Mouse (Mus musculus): Measurements from ENCODE around the gene Gm13693. TPM values are rescaled to one million over a fixed set of nuclear protein-coding genes. Genes with fewer than 3 reads are reported as not detected.
"Not testable (repeated sequence)": the region's sequence is repeated elsewhere in the genome, so short reads cannot be mapped to it uniquely, and the experiment has no call there.

The Gm13693 gene
- not detected in 2 replicates for polyA plus RNA-seq (2016; fragmentation: Nextera tagmentation; extraction: Ambion mirVana)

DNA sequence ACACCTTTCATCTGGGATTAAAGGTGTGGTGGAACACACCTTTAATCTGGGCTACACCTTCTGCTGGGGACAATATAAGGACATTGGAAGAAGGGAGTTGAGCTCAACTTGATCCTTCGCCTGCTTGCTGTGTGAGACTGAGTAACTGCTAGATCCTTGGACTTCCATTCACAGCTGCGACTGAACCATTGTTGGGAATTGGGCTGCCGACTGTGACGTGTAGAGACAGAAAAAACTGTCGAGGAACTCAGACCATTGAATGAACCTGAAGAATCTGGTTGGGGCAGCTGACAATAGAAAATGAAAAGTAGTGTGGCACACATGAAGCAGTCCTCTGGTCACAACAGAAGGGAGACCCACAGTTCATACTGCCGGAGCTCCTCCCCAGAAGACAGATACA lies at the start of gene Gm13693:
Gene Gm13693 (plus strand): TSS at position 301 of the 400 bp plus-strand sequence.
- not testable (repeated sequence) for H3K4me3 ChIP-seq; H3K4me1 ChIP-seq; H3K27ac ChIP-seq; H3K36me3 ChIP-seq; H3K27me3 ChIP-seq (ENCODE audit: insufficient read depth, poor library complexity, severe bottlenecking); H3K9me3 ChIP-seq; DNase-seq (ENCODE audit: low spot score)
- WGBS = no CpG with 5 or more reads among the region's 6 CpGs

DNA sequence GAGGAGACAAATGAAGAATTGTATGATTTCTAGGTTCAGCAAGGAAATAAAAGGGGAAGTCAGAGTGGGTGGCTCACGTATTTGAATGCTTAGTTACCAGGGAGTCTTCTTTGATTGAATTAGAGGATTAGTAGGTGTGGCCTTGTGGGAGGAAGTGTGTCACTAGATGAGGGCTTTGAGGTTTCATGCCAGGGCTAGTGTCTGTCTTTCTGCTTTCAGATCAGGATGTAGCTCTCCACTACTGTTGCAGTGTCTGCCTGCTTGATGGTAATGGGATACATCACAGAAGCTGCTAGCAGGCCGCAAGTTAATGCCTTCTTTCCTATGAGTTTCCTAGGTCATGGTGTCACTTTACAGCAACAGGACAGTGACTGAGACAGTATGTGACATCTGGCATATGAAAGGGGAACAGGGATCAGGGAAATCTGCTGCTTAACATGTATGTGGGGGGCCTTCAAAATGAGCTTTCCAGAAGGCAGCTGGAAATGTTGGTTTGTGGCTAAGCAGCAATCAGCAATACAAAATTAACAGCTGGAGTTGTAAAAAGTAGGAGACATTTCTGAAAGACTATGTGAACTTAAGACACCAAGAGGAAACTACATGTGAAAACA lies 31.7 kb upstream of the Gm13693 start:
- Histone ChIP-seq H3K27me3 (ENCODE audit: insufficient read depth, poor library complexity, severe bottlenecking) (no peaks in the 10 kb centered on the region), H3K27ac (no peak overlapping the region), H3K4me3 (no peak overlapping the region), H3K4me1 (no peaks in the 10 kb centered on the region), H3K36me3 (no peaks in the 10 kb centered on the region), H3K9me3 (no peaks in the 10 kb centered on the region)
- no peak for DNase-seq (ENCODE audit: low spot score)
- 67% methylated on average over 2 of the region's 2 CpGs for WGBS

DNA sequence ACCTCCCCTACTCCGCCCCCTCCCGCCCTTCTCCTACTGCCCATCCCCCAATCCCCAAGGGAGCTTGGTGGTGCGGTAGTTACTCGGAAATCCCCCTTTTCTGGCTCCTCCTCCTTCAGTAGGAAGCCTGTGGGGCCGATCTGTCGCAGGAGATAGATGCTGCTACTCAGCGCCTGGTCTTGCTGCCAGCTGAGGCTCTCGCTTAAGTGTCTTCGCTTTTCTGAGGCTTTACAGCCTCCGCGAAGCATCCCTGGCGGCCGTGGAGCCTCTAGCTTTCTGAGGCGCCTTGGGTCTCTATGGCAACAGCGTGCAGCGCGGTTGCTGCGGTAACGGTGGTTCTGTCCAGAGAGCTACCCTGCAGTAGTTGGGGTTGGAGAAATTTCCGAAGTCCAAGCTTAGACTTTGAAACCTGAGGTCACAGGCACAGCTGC lies 20.4 kb upstream of the Gm13693 start, which contains the start of gene Zswim2:
Gene Zswim2 (minus strand): TSS at position 298 of the 431 bp plus-strand sequence.
- Histone ChIP-seq H3K4me3 (peak within 1 kb of the TSS; percentile 52), H3K27ac (no peak within 1 kb of the TSS), H3K27me3 (ENCODE audit: insufficient read depth, poor library complexity, severe bottlenecking) (no peaks in the 10 kb centered on the region), H3K4me1 (peaks cover 4% of the 10 kb centered on the region), H3K36me3 (no peaks in the 10 kb centered on the region), H3K9me3 (no peaks in the 10 kb centered on the region)
- WGBS = 2% methylated on average over 20 of the region's 20 CpGs
- DNase-seq (ENCODE audit: low spot score) = peak; percentile 81

DNA sequence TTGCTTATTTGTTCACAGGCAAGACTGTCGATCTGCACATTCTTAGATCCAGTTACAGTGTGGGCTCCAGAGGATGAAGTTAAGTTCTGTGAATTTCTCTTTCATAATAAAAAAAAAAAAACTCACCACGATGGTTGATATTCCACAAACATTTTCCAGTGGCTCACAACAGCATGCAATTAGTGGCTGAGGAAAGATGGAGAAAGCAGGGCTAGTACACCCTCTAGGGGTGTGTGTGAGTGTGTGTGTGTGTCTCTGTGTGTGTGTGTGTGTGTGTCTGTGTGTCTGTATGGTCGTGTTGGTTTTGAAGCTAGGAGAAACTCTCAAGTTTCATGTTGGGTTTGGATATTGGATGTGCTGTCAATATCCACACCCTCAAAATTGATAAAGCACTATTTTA lies 19.9 kb upstream of the Gm13693 start:
- Histone ChIP-seq H3K4me1 (peaks cover 4% of the 10 kb centered on the region), H3K9me3 (no peaks in the 10 kb centered on the region), H3K4me3 (peak overlapping the region; percentile 52), H3K27me3 (ENCODE audit: insufficient read depth, poor library complexity, severe bottlenecking) (no peaks in the 10 kb centered on the region), H3K27ac (no peak overlapping the region), H3K36me3 (no peaks in the 10 kb centered on the region)
- no peak for DNase-seq (ENCODE audit: low spot score)
- 53% methylated on average over 3 of the region's 3 CpGs for WGBS

DNA sequence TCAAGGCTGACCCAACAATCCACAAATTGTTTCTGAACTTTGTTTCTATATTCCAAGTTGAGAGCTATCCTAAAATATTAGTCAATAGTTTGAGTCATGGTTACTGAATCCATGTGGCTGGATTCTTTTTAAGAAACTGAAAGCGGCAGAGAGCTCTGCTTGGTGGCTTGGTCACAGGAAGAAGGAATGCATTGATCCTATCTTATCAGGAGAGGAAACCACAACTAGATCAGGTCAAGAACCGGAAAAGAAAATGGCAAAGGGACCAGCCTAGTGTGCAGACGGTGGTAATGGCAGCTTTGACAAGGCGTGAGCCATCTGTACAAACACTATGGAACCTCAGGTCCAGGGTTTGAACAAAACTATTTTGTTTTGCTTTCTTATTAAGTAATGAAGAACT lies 19.5 kb upstream of the Gm13693 start:
- H3K4me3 ChIP-seq = no peak overlapping the region

DNA sequence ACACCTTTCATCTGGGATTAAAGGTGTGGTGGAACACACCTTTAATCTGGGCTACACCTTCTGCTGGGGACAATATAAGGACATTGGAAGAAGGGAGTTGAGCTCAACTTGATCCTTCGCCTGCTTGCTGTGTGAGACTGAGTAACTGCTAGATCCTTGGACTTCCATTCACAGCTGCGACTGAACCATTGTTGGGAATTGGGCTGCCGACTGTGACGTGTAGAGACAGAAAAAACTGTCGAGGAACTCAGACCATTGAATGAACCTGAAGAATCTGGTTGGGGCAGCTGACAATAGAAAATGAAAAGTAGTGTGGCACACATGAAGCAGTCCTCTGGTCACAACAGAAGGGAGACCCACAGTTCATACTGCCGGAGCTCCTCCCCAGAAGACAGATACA lies 5.9 kb upstream of the Gm13693 start, which contains the start of gene Gm13698:
Gene Gm13698 (plus strand): TSS at position 301 of the 400 bp plus-strand sequence.
- DNase-seq (ENCODE audit: low spot score); H3K4me1 ChIP-seq; H3K4me3 ChIP-seq; H3K9me3 ChIP-seq; H3K27ac ChIP-seq; H3K27me3 ChIP-seq (ENCODE audit: insufficient read depth, poor library complexity, severe bottlenecking); H3K36me3 ChIP-seq: not testable (repeated sequence)
- no CpG with 5 or more reads among the region's 6 CpGs for WGBS

More for the DNA sequence above, 19.5 kb upstream of the Gm13693 start:
- 38% methylated on average over 4 of the region's 4 CpGs for WGBS
- no peak for DNase-seq (ENCODE audit: low spot score)
- Histone ChIP-seq H3K27ac (no peak overlapping the region), H3K27me3 (ENCODE audit: insufficient read depth, poor library complexity, severe bottlenecking) (no peaks in the 10 kb centered on the region), H3K4me1 (peaks cover 4% of the 10 kb centered on the region), H3K36me3 (no peaks in the 10 kb centered on the region), H3K9me3 (no peaks in the 10 kb centered on the region)

DNA sequence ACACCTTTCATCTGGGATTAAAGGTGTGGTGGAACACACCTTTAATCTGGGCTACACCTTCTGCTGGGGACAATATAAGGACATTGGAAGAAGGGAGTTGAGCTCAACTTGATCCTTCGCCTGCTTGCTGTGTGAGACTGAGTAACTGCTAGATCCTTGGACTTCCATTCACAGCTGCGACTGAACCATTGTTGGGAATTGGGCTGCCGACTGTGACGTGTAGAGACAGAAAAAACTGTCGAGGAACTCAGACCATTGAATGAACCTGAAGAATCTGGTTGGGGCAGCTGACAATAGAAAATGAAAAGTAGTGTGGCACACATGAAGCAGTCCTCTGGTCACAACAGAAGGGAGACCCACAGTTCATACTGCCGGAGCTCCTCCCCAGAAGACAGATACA lies 5.7 kb downstream of the Gm13693 start, which contains the start of gene Gm13695:
Gene Gm13695 (plus strand): TSS at position 301 of the 400 bp plus-strand sequence.
- not testable (repeated sequence) for H3K27ac ChIP-seq; H3K9me3 ChIP-seq; H3K4me3 ChIP-seq; H3K36me3 ChIP-seq; DNase-seq (ENCODE audit: low spot score); H3K4me1 ChIP-seq; H3K27me3 ChIP-seq (ENCODE audit: insufficient read depth, poor library complexity, severe bottlenecking)
- no CpG with 5 or more reads among the region's 6 CpGs for WGBS

DNA sequence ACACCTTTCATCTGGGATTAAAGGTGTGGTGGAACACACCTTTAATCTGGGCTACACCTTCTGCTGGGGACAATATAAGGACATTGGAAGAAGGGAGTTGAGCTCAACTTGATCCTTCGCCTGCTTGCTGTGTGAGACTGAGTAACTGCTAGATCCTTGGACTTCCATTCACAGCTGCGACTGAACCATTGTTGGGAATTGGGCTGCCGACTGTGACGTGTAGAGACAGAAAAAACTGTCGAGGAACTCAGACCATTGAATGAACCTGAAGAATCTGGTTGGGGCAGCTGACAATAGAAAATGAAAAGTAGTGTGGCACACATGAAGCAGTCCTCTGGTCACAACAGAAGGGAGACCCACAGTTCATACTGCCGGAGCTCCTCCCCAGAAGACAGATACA lies 11.5 kb downstream of the Gm13693 start, which contains the start of gene Gm13696:
Gene Gm13696 (plus strand): TSS at position 301 of the 400 bp plus-strand sequence.
- no CpG with 5 or more reads among the region's 6 CpGs for WGBS
- not testable (repeated sequence) for H3K4me3 ChIP-seq; H3K27ac ChIP-seq; H3K36me3 ChIP-seq; H3K27me3 ChIP-seq (ENCODE audit: insufficient read depth, poor library complexity, severe bottlenecking); DNase-seq (ENCODE audit: low spot score); H3K4me1 ChIP-seq; H3K9me3 ChIP-seq

DNA sequence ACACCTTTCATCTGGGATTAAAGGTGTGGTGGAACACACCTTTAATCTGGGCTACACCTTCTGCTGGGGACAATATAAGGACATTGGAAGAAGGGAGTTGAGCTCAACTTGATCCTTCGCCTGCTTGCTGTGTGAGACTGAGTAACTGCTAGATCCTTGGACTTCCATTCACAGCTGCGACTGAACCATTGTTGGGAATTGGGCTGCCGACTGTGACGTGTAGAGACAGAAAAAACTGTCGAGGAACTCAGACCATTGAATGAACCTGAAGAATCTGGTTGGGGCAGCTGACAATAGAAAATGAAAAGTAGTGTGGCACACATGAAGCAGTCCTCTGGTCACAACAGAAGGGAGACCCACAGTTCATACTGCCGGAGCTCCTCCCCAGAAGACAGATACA lies 17.3 kb downstream of the Gm13693 start, which contains the start of gene Gm13694:
Gene Gm13694 (plus strand): TSS at position 301 of the 400 bp plus-strand sequence.
- H3K9me3 ChIP-seq; H3K4me1 ChIP-seq; H3K4me3 ChIP-seq; DNase-seq (ENCODE audit: low spot score); H3K27me3 ChIP-seq (ENCODE audit: insufficient read depth, poor library complexity, severe bottlenecking); H3K27ac ChIP-seq; H3K36me3 ChIP-seq: not testable (repeated sequence)
- WGBS = no CpG with 5 or more reads among the region's 6 CpGs

DNA sequence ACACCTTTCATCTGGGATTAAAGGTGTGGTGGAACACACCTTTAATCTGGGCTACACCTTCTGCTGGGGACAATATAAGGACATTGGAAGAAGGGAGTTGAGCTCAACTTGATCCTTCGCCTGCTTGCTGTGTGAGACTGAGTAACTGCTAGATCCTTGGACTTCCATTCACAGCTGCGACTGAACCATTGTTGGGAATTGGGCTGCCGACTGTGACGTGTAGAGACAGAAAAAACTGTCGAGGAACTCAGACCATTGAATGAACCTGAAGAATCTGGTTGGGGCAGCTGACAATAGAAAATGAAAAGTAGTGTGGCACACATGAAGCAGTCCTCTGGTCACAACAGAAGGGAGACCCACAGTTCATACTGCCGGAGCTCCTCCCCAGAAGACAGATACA lies 23.1 kb downstream of the Gm13693 start, which contains the start of gene Gm13697:
Gene Gm13697 (plus strand): TSS at position 301 of the 400 bp plus-strand sequence.
- not testable (repeated sequence) for H3K4me1 ChIP-seq; H3K36me3 ChIP-seq; H3K27me3 ChIP-seq (ENCODE audit: insufficient read depth, poor library complexity, severe bottlenecking); H3K27ac ChIP-seq; H3K4me3 ChIP-seq; DNase-seq (ENCODE audit: low spot score); H3K9me3 ChIP-seq
- no CpG with 5 or more reads among the region's 6 CpGs for WGBS

DNA sequence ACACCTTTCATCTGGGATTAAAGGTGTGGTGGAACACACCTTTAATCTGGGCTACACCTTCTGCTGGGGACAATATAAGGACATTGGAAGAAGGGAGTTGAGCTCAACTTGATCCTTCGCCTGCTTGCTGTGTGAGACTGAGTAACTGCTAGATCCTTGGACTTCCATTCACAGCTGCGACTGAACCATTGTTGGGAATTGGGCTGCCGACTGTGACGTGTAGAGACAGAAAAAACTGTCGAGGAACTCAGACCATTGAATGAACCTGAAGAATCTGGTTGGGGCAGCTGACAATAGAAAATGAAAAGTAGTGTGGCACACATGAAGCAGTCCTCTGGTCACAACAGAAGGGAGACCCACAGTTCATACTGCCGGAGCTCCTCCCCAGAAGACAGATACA lies 28.9 kb downstream of the Gm13693 start, which contains the start of gene Gm13691:
Gene Gm13691 (plus strand): TSS at position 301 of the 400 bp plus-strand sequence.
- not testable (repeated sequence) for H3K36me3 ChIP-seq; DNase-seq (ENCODE audit: low spot score); H3K4me1 ChIP-seq; H3K27ac ChIP-seq; H3K9me3 ChIP-seq; H3K4me3 ChIP-seq; H3K27me3 ChIP-seq (ENCODE audit: insufficient read depth, poor library complexity, severe bottlenecking)
- WGBS = no CpG with 5 or more reads among the region's 6 CpGs

DNA sequence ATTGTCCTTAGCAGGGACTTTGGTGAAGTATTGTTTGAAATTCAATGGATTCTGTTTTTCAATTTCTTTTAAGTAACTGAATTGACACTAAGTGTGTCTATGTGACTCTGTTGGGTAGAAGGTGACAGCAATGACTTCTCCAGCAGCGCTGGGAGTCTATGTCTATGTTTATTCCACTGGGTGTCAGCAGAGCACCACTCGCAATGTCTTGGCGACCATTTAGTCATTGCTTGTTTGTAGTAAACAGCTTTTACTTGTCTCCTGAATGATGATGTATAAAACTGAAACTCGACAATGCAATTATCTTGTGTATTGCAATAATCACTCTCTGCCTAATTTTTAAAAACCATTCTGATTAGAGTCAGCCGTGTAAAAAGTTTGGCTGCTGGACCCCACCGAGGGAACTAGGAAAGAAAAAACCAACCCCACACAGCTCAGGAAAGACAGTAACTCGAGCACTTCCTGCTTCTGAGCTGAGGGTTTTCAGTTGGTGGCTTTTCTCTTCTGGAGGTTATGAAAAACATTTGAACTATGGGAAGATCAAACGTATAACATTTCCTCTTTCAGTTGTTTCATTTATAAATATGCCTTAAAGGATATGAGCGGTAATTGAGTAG lies 32.4 kb downstream of the Gm13693 start:
- 52% methylated on average over 8 of the region's 9 CpGs for WGBS
- not testable (repeated sequence) for H3K4me1 ChIP-seq; H3K4me3 ChIP-seq; H3K27me3 ChIP-seq (ENCODE audit: insufficient read depth, poor library complexity, severe bottlenecking); H3K36me3 ChIP-seq; DNase-seq (ENCODE audit: low spot score); H3K9me3 ChIP-seq; H3K27ac ChIP-seq

DNA sequence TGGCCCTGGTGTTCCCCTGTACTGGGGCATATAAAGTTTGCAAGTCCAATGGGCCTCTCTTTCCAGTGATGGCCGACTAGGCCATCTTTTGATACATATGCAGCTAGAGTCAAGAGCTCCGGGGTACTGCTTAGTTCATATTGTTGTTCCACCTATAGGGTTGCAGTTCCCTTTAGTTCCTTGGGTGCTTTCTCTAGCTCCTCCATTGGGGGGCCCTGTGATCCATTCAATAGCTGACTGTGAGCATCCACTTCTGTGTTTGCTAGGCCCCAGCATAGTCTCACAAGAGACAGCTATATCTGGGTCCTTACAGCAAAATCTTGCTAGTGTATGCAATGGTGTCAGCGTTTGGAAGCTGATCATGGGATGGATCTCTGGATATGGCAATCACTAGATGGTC lies 33.2 kb downstream of the Gm13693 start:
- H3K4me3 ChIP-seq; H3K27ac ChIP-seq; H3K4me1 ChIP-seq; H3K27me3 ChIP-seq (ENCODE audit: insufficient read depth, poor library complexity, severe bottlenecking); DNase-seq (ENCODE audit: low spot score); H3K36me3 ChIP-seq; H3K9me3 ChIP-seq: not testable (repeated sequence)
- 71% methylated on average over 1 of the region's 3 CpGs for WGBS

Measured in heart, embryonic 10.5 days (tissue).